Mouse (Mus musculus) spleen, adult 10 weeks (tissue): ENCODE data around the gene Lrrc14b. TPM values are rescaled to one million over a fixed set of nuclear protein-coding genes. Genes with fewer than 3 reads are reported as not detected.

Experiments used
- polyA plus RNA-seq: library from polyadenylated mRNA; stranded (reverse); fragments of 350-450 nt; fragmentation: Illumina TruSeq; extraction: RNeasy Lipid Tissue Mini Kit (QIAGEN cat#74804); gene quantifications from one replicate; pipeline ENCODE4 v1.2.3, GENCODE M21; 2015; ENCODE audit warnings: low replicate concordance; ENCODE audit not compliant: insufficient read depth

Gene Lrrc14b
- not detected for polyA plus RNA-seq

DNA sequence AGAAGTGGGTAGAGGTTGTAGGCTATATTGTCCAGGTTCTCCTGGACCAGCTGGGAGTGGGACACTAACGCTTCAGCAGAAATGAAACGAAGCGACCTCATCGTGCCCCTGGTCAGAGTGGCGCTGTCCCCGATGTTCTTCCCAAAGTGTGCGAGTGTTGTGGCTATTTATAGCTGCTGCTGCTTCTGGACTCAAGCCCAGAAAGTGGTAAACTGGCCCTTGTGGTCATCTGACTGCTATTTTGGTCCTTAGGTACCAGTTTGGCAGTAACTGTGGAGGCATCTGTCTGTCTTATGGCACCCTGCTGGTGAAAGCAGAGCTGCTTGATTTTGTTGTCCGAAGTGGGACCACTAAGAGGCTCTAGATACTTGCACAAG, at the start of gene Lrrc14b:
Lrrc14b (minus strand) TSS at position 147 of the 377 bp plus-strand sequence.

DNA sequence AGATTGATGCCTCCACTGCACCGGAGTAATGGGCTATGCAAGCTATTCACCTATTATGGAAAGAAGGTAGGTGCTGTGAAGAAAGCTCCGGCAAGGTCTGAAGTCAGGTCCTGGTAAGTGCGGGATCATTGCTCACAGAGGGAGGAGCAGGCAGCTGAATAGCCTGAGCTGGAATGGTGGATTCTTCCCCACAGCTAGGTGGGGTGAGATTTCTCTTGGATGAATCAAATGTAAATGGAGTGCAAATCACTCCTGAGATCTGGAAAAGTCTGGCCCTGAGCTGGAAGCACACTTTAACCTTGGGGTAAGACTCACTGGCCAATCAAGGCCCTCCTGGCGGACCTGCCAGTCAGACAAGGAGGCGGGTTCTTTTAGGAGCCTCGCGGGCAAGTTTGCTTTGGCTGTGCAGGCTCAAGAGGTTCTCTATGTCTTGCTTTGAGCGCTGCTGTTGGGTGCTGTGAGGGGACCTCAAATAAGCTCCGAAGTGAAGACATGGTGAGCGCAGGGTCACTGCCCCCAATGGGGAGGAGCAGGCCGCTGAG, 35.6 kb upstream of the Lrrc14b start, which contains the start of gene Ftl1-ps1:
Ftl1-ps1 (plus strand) TSS at position 397 of the 542 bp plus-strand sequence.

DNA sequence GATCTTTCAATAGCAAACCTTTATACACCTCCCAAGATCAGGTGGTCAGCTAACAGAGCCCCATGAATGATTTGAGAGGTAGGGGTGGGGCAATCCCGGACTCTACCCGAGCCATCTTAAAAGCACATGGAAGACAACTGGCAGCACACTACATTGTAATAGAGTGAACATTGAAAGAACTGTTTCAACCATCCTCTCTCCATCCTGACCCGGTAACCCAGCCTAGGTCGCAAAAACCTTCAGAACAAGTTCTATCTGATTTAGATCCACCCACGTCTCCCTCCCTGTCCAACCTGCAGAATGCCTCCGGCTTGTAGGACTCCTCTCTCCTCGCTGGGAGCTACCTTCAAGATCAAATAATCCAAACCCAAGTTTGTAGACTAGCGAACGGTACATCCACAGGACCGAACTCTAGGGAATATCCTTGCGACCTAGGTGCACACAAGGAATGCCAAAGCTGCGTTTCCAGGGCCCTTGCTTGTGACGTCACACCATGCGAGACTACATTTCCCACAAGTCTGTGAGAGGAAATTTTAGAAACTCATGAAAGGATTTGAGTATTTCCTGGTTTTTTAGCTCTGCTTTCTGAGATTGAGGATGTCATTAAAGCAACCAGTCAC, 26.7 kb upstream of the Lrrc14b start, which contains the start of gene Zfp72:
Zfp72 (minus strand) TSS at position 466 of the 620 bp plus-strand sequence.

DNA sequence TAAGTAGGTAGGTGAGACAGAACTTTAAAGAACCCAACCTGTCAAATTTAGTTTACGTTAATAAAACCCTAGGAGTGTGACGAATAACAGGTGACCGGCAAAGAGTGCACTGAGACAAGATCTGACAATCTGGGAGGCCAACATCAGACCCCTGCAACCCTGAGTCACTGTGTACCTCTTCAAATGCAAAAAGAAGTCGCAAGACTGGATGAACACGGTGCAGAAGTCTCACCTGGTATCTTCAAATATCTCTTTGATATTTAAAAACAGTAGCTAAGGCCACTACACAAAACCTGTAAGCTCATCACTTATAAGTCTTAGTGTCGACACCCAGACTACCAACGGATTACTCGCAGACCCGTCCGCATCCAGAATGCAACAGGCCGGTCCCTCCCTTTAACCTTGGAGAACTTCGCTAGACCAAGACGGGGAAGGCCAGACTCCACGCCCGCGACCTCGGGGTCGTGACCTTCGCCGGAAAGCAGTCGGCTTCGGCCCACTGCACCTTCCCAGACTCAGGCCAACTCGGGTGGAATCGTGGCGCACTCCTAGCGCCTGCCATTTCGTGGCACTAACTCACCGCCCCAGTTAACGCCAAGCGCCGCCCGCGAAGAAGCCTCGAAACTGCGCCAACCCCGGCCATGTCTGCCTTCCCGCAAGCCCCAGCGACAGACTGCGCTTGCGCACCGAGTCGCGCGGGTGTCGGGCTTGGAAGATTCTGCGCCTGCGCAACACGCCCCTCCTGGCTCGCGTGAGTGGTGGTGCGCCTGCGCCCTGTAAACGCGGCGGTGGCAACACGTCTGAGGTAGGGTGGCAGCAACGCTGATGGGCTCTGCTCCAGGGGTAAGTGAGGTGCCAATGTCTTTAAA, 14.0 kb downstream of the Lrrc14b start, which contains the start of the genes Sdha and Ccdc127:
Sdha (minus strand) TSS at position 715 of the 869 bp plus-strand sequence.
Ccdc127 (plus strand) TSS at position 744 of the 869 bp plus-strand sequence.

DNA sequence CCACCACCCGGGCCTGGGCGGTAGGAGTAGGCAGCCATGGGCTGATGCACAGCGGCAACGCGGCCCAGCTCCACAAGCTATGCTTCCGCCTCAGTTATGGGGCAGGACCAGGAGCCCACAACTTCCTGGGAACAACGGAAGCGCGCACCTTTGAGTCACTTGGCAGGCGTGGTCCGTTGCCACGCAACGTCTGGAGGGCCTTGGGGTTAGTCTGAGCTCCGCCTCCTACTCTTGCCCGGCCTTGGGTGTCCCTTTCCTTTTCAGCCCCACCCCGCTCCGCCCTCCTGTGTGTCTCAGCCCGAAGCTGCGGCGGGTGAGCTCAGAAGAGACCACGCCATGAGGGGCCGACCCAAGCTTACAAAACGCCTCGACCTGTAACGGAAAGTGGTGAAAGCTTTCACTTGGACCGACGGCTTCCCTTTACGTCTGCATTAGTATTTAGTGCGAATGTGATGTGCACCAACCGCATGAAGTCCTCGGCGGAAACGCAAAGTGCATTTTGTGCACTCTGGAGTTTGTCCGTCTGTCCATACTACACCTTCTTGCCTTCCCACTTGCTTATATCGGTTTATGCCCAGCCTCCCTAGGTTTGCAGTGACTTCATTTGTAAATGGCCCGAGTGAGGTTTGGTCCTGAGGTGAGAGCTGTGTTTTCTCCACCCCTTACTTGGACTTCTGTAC, 46.5 kb downstream of the Lrrc14b start, which contains the start of gene Pdcd6:
Pdcd6 (minus strand) TSS at position 411 of the 680 bp plus-strand sequence.

Other genes with a start within 250 kb of the Lrrc14b start
- not detected for gene Slc9a3, start 242.5 kb downstream of the Lrrc14b start, polyA plus RNA-seq
- gene Exoc3, start 155.3 kb downstream of the Lrrc14b start, polyA plus RNA-seq: 42.0 TPM
- gene Ahrr, start 71.7 kb downstream of the Lrrc14b start, polyA plus RNA-seq: 1.1 TPM
- 131 TPM for gene Pdcd6, start 46.4 kb downstream of the Lrrc14b start, polyA plus RNA-seq
- gene Sdha, start 13.7 kb downstream of the Lrrc14b start, polyA plus RNA-seq: 244 TPM
- gene Ccdc127, start 13.7 kb downstream of the Lrrc14b start, polyA plus RNA-seq: 41.3 TPM
- gene Zfp72, start 26.8 kb upstream of the Lrrc14b start, polyA plus RNA-seq: 5.7 TPM
- 8.3 TPM for gene Ftl1-ps1, start 35.7 kb upstream of the Lrrc14b start, polyA plus RNA-seq
- gene Zfp825, start 130.0 kb upstream of the Lrrc14b start, polyA plus RNA-seq: 28.6 TPM